Mouse (Mus musculus): Measurements from ENCODE around the gene Arhgef28. TPM values are rescaled to one million over a fixed set of nuclear protein-coding genes. Genes with fewer than 3 reads are reported as not detected.

Arhgef28 gene
- total RNA-seq, 2 experiments from 2014 or later = not detected

DNA sequence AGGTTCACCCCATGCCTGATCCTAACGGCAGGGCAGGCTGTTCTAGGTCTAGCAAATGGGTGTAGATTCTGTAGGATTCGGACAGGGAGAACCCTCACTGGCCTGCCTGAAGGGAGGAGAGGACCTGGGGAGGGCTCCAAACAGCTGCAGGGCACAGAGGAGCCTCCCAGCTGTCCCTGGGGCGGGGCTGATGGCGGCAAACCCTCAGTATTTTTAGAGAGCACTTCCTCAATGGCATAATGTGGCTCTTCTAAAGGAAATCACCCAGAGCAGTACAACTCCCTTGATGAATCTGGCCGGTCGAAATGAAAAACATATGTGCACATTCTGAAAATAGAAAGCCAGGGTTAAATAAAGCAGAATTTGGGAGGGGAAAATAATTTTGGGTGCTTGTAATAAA lies 265.1 kb downstream of the Arhgef28 start:
- no peak for ATAC-seq (replicated peaks; ENCODE audit: low FRiP score, poor library complexity, severe bottlenecking)

DNA sequence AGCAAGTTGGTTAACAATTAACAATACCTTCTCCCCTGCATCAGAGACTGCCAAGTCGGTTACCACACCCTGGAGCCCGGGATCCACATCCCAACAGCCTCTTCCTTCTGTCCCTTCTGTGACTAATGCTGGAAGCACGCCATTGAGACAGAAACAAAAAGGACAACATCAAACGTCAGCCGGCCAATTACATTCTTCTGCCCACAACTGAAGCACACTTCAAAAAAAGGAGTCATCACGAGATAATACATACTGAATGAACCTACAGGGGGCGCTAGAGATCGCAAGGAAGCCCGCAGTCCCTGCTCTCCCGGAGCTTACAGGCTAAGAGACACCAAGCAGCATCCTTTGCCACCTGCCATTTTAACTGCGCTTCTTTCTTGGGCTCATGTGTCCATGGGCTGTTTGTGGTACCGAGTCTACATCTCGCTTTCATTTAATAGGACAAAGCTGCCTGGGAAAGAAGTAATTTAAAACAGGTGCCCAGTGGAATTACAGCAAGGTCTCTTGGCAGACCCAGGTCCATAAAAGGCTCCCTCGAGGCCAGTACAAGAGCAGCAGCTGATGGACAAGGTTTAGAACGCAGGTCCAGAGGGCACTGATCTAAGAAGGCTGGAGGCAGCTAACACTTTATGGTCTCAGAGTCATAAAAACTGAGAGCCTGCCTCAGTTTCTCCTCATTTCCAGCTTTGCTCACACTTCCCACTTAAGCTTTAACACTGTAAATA lies 266.6 kb downstream of the Arhgef28 start:
- no peak for ATAC-seq (replicated peaks; ENCODE audit: low FRiP score, poor library complexity, severe bottlenecking)

DNA sequence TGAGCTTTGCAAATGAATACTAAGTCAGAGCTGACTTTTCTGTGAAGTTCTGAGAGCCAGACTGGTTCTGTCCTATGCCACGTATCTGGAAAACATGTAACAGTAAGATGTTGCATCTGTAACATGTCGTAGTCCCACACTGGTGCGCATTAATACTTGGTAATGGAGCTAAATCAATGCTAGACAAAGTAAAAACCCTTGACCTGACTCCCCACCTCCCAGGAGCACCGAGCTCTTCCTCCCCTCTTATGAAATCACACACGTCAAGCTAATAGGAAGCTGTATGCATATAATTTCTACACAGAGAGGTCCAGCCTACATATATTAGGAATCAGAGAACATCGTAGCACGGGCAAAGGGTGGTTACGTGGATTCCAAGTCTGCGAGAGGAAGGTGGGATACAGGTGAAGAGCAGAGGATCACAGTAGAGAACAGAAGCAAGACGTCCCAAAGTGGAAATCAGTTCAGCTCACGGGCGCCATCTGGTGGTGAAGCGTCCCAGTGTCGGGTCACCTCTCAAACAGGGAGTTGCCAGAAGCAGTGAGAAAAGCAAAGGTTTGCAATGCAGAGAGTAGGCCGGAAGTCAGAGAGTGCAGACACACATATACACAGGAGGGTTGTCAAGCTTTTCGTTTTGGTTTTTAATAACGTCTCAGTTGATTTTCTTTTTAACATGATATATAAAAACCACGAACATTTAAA lies 267.5 kb downstream of the Arhgef28 start:
- ATAC-seq (replicated peaks; ENCODE audit: low FRiP score, poor library complexity, severe bottlenecking) = peak; percentile 73

DNA sequence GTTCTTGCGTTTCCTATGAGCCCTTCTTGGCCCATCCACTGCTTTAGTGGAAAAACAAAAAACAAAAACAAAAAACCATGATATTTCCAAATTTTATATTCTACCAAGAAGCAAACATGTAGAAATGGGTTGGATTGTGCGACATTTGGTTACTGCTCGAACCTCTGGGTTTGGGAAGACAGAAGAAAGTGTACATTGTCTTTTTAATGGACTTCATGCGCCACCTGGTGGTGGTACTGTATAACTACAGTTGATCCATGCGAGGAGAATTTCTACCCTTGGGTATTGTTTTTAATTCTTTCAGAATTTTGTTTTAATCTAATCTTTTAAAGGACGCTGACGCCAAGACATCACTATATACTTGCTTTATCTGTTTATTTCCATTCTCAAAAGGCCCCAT lies 268.3 kb downstream of the Arhgef28 start:
- 0 out of 2 replicates have a peak, but pooled peaks have one; percentile 37 for ATAC-seq (replicated peaks; ENCODE audit: low FRiP score, poor library complexity, severe bottlenecking)

DNA sequence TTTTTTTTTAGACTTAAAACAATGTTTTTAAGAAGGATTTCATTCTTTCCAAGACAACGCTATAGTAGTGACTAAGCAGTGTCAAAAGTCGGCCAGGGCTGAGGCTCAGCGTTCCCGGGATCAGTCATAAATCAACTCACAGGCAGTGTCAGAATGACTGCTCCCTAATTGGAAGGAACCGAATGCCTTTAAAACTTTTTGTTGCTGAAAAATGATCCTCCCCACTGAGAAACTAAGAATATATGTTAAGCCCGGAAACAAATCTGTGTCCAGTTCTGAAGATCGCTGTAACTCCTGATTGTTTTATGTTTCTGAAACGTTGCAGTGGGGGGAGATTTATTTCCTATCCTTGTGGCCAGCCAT lies 278.1 kb downstream of the Arhgef28 start:
- ATAC-seq (replicated peaks; ENCODE audit: low FRiP score, poor library complexity, severe bottlenecking) = no peak

DNA sequence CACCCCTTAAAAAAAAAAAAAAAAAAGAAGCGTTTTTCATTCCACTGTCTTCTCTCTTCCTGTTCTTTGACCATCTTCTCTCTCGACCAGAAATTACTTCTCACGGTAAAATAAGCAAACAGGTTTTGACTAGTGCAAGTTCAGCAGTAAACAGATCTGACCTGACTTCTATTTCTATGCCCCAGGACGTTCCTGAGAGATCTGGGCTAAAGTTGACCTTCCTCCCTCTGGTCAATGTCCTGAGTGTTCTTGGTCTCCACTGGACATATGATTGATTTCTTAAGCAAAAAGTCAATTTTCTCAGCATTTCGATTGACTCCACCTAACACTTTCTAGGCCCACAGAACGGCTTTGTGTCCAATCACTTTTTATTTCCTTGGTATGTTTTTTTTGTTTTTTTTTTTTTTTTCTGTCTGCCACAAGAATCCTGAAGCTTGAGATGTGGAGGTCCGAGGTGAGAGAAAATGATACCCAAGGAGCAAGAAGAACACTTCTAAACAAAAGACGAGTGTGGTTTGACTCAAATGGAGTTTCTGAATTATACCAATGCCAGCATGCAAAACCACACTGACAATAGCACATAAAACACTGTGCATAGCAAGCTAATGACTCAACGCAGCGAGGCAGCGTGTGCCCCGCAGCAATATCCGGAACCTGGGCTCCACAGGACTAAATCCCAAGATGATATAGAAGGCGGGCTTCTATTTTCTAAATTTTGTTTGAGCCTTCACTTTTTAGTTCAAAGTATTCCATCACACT lies 278.7 kb downstream of the Arhgef28 start:
- no peak for ATAC-seq (replicated peaks; ENCODE audit: low FRiP score, poor library complexity, severe bottlenecking)

DNA sequence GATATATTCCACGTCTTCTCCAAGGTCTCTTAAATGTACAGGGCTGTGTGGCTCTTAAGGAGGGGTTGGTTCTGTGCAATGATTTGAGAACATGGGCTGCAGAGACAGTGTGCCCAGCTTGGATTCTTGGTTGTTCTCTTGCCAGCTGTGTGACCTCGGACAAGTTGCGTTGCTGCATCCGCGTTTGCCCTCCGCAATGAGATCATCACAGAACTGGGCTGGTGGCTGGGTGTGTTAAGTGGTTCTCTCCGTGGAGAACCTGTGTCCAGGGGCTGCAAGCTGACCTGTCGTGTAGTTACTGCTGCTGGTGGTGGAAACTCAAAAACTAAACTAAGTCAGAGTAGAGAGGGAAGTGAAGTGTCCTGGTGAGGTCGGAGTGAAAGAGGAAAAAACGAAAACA lies 279.9 kb downstream of the Arhgef28 start:
- ATAC-seq (replicated peaks; ENCODE audit: low FRiP score, poor library complexity, severe bottlenecking) = no peak

DNA sequence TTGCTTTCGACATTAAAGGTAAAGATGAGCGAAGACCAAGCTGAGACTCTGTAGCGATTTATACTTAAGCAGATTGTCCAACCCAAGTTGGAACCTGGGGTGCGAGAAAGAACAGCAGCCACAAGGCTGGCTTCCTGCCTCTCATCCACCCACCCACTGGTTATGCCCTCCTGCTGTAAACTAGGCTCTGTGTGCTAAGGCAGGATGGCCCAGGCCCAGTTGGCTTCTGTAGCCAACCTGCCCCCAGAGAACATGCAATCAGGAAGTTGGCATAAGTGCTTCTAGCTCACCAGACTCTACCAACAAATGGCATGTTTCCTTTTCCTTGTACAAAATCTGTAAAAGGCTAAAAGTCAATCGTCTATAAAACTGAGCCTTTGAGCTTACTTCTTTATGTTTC lies 283.2 kb downstream of the Arhgef28 start:
- ATAC-seq (replicated peaks; ENCODE audit: low FRiP score, poor library complexity, severe bottlenecking) = no peak

DNA sequence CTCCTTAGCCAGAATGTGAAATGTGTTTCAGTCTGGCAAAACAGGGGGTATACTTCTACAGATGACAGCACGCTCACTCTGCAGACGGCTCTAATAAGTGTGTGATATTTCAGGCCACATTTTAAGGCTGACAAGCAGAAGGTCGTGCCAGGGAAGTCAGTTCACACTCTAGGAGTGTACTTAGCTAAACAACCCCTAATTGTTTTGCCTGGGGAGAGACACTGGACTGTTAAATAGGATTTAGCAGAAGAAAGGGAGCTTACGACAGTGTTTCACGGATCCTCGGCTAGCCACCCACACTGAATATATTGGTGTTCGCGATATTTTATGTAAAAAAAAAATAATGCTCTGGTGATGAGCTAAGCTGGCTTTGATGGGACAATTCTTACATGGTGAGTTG lies 286.6 kb downstream of the Arhgef28 start:
- ATAC-seq (replicated peaks; ENCODE audit: low FRiP score, poor library complexity, severe bottlenecking) = no peak

DNA sequence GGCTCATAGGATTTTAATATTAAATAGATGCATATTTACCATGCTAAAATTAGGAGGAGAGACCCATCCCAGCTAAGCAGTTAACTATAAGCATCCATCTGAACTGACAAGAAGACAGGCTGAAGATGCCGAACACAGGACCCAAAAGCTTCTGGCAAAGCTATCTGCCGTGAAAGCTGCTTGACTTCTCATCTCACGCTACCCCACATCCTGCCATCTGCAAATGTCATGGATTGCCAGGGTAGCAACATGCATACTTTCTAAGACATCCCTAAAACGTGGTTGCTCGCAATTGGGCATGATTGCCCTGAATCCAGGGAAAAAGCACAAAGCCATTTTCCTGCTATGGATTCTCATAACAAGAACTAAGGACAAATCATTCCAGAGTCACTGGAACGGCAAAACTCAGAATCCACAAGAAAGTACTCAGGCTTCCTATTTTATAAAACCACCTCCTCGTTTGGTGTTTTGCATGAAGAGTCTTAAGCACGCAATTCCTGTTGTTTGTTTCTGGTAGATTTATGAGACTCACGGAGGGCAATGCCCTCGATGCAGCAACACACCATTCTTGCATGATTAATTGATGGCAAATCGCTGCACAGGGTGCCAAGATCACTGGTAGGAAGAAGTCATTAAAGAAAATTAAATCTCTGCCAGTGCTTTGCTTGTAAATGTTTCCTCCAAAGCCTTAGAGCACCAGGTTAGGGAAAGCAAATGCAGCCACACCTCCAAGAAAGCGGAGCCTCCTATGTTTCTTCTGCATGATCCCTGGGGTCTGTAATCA lies 287.9 kb downstream of the Arhgef28 start:
- no peak for ATAC-seq (replicated peaks; ENCODE audit: low FRiP score, poor library complexity, severe bottlenecking)

DNA sequence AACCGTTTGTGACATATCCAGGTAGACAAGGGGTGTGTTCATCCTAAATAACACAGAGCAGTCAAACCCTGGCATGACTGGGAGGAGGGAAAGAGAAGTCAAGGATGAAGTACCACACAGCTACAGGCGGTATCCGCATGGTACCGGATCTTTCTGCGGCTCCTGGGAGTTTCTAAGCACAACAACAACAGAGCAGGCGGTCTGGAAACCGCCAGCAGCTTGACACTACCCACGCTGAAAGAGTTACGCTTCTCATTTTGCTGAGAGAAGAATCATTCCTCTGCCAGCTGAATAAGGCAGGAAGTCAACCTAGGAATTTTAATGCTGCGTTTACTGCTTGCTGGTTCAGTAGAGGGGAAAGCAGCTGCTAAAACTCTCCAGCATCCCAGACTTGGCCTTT lies 295.2 kb downstream of the Arhgef28 start:
- ATAC-seq (replicated peaks; ENCODE audit: low FRiP score, poor library complexity, severe bottlenecking) = no peak

DNA sequence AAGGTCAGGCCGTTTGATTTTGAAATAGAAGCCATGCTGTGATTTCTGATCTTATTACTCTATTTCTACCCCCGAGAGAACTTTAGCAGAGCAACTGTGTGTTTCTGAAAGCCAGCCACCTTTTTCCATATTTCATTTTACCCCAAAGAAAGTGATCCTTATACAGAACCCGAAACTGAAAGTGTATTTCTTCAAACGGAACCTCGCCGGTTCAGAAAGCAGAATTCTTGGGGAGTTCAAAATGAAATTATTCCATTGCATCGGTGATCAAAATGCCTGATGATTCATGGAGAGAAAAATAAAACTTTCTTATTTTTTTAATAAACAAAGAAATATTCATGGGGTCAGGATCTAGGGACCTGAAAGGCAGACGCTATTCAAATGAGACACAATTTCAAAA lies 303.4 kb downstream of the Arhgef28 start:
- no peak for ATAC-seq (replicated peaks; ENCODE audit: low FRiP score, poor library complexity, severe bottlenecking)

DNA sequence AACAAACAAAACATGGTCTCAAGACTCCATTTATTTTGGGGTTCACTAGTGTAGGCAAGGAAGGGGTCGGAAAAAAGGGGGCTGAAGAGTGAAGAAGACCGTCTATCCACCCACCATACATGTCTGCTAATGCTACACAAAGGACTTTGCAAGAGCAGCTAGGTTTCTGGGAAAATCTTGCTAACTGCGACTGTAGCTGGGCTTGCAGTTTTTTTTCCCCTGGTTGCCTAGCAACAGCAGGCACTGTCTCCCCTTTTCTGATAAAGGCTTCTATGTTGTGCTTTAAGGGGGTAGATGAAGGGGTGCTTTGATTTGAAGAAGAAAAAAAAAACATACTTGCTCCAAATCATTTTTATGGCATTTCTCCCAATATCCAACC lies 305.9 kb downstream of the Arhgef28 start:
- no peak for ATAC-seq (replicated peaks; ENCODE audit: low FRiP score, poor library complexity, severe bottlenecking)

DNA sequence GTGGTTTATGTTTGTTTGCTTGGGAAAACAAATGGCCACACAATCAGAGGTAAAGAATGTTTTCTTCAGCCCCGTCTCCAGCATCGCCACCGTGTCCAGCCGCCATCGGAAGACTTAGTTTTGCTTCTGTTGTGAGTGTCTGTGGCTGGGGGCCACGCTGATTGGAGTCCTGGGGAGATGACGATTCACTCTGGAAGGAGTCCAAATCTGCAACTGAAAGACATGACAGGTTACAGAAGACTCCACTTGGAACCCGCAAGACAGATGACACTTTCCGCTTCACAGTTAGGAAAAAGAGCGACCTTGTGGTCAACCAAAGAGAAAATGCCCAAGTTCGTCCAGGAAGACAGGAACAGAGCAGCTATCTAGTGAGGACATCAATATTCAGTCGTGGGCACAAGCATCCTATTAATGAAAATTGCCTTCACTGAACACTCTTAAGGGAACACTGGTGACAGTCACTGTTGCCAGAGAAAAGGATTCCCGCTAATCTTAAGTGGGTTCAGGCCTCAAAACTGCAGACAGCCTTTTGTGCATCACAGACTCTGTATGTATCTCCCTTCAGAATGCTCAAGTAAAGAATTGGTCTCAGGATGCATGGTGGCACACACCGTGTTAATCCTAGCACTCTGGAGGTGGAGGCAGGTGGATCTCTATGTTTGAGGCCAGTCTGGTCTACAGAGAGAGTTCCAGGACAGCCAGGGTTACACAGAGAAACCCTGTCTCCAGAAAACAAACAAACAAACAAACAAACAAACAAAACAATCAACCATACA lies 306.4 kb downstream of the Arhgef28 start:
- no peak for ATAC-seq (replicated peaks; ENCODE audit: low FRiP score, poor library complexity, severe bottlenecking)

DNA sequence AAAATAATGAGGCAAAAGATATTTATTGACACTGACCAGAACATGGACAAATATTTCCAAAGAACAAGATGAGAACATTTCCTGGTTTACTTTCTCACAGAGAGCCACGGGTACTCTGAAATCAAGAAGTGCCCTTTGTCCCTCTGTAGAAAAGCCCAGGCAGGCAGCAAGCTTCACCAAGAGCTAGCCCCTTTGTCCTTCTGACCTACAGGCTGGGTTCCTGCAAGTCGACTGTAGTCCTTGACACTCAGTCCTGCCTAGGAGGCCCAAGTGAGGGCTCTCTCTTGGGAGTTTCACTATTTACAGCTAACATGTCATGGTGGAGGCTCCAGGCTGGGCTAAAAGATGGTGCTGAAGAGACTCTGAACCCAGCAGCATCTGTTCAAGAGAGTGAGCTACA lies 307.6 kb downstream of the Arhgef28 start:
- ATAC-seq (replicated peaks; ENCODE audit: low FRiP score, poor library complexity, severe bottlenecking) = no peak

DNA sequence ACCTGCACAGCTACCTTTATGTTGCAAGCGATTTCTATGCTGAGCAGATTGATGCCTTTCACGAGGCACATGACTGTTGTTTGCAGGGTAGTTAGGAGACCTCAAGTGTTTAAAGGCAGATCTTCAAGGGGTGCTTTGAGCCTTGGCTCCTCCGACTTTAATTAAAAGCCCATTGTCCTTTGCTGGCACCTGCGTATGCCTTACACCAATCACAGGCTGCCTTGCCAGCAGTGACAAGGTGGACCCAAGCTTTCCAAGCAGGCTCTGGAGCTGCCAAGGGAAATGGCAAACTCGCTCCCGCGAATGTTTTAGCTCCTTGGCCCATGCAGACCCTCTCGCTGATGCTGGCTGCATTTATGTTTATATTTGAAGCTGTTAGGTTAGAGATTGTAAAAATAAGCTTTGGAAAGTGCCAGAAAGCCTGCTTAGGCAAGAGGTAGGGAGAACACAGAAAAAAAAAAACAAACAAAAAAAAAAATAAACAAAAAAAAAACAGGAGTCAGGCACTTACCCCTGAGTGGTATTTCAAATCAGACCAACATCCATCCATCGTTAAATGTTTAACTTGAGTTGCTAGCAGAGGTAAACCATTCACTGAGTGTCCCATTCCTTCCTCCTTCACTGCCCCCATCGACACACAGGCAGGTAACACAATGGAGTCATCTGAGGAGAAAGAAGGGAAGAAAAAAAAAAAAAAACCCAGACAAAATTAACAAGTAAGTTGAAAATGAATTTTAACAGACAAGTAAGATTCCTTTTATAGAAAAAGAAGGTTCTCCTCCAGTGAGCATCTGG lies 313.0 kb downstream of the Arhgef28 start:
- no peak for ATAC-seq (replicated peaks; ENCODE audit: low FRiP score, poor library complexity, severe bottlenecking)

DNA sequence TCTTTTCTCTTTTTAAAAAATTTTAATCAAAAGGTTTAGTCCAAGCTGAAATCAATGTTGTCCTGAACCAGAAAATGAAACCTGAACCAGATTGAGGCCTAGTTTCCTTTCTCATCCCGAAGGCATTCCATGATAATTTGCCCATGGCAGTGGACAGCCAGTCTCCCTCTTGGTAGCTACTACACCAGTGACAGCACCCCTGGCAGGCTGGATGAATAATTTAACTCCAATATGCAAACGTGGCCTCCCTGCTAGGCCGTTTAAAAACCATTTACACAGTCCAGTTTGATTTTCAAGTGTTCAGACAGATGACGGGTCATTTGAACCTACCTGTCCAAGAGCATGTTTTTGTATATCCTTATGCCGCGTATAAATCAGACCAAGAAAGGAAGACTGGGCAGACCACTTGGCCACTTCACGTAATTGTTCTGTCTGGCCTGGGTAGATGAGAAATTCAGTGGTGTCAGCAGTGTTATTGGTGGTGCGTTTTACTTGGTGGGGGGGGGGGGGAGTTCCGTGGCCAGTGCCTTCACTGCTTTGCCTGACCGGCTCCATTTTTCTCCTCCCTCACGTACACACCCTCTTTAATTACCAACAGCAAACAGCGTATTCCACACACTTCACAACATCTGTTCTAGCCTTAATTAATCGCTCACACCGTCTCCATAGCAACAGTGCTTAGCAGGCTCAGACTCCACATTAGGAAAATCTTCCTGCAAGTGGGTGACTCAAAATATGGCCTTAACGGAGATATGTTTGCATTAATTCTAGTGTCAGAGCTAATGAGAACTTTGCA lies 314.0 kb downstream of the Arhgef28 start:
- no peak for ATAC-seq (replicated peaks; ENCODE audit: low FRiP score, poor library complexity, severe bottlenecking)

DNA sequence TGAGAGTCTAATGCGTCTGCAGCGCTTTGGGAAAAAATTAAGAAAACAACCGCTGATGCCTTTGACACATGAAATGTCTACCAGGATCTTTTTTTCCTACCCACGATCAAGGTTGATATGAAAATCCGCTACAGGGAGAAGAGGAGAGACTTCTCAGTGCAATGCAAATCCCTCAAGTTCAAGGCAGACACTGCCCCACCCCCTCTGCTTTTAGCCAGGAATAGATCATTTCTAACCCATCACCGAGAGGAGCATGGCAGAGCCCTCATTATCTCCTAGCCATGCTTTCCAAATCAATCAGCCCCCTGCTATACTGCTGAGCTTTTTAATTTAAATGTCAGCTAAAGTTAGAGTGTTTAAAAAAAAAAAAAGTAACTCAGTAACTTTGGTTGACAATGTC lies 318.2 kb downstream of the Arhgef28 start:
- no peak for ATAC-seq (replicated peaks; ENCODE audit: low FRiP score, poor library complexity, severe bottlenecking)
